Mouse (Mus musculus) liver, postnatal 0 days (tissue): ENCODE data around the gene Gabrg3.

Experiments used
- CTCF ChIP-seq: sonication (generic); IDR thresholded peaks from 2 replicates; pipeline ENCODE4 v1.5.1; 2016; ENCODE audit warnings: antibody characterized with exemption, low read depth
- EP300 ChIP-seq: IDR thresholded peaks from 2 replicates; pipeline ENCODE4 v1.6.1; 2016; ENCODE audit warnings: antibody characterized with exemption, low read depth, mild to moderate bottlenecking

DNA sequence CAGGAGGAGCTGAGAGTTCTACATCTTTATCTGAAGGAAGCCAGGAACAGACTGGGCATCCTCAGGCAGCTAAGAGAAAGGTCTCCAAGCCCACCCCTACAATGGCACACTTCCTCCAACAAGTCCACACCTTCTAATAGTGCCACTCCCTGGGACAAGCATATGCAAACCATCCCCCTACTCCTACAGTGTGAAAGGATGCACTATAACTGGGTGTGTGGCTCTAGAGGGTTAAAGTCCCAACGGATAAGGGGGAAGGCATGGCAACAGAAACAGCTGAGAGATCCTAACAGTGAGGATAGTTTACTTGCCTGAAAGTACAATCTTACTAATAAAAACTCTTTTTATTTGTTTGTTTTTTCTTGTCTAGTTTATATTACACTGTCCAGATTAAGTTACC lies 126.8 kb downstream of the Gabrg3 start:
- no peak for TF ChIP-seq CTCF
- no peak for TF ChIP-seq EP300
